Mouse (Mus musculus): Measurements from ENCODE around the gene Pla2g15.

- TF ChIP-seq GATA1 (IDR thresholded peaks at IDR 0.05; ENCODE audit: borderline replicate concordance, low read length) (no peak), FLI1 (IDR thresholded peaks at IDR 0.05; ENCODE audit: low read length) (no peak)
These were observed 18.3 kb downstream of the Pla2g15 start, which contains the start of gene Slc7a6 for GRCm38 (mm10) chr8:106168356-106169016.
